Comparison of ENCODE assay signal across 29 mouse cellular contexts in the genomic region with DNA sequence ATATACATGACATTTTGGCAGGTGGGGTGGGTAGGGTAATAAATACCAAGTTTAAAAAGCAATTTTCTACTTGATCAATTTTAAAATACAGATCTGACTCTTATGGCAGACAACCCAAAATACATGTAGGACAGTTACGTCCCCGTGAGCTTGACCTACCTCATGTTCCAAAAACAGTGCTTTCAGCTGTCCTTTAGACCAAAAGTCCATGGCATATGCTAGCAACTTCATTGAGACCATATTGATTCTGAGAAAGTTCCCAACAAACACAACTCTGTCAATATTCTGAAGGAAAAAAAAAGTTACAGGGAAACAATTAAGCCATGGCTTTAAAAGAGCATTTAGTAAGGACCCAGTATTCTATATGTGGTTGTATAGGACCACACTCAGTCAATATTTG.
"Had no signal": no experiment of that assay in that cellular context is flagged by ENCODE, and none has a peak within 500 bp of the region (broad histone marks: within the 10 kb centered on the region; RNA-seq: fewer than 3 reads in every experiment).

No protein-coding gene starts in this region.

- H3K9me3 ChIP-seq: limb, embryonic 10.5 days; limb, embryonic 12.5 days; limb, embryonic 13.5 days; limb, embryonic 15.5 days; liver, embryonic 12.5 days; liver, embryonic 13.5 days; liver, embryonic 15.5 days; lung, embryonic 15.5 days; megakaryocyte, embryonic 14.5 days; midbrain, embryonic 10.5 days; midbrain, embryonic 12.5 days; midbrain, embryonic 13.5 days; midbrain, embryonic 15.5 days; neural tube, embryonic 12.5 days had no signal

- H3K4me3 ChIP-seq: left cerebral cortex, adult 2 months; limb, embryonic 10.5 days; limb, embryonic 12.5 days; limb, embryonic 13.5 days; limb, embryonic 15.5 days; liver, embryonic 12.5 days; liver, embryonic 13.5 days; liver, embryonic 15.5 days; lung, embryonic 15.5 days; megakaryocyte, embryonic 14.5 days; midbrain, embryonic 10.5 days; midbrain, embryonic 12.5 days; midbrain, embryonic 13.5 days; midbrain, embryonic 15.5 days; myocyte; neural tube, embryonic 12.5 days had no signal

- H3K27ac ChIP-seq: left cerebral cortex, adult 2 months; limb, embryonic 10.5 days; limb, embryonic 12.5 days; limb, embryonic 13.5 days; limb, embryonic 15.5 days; liver, embryonic 12.5 days; liver, embryonic 13.5 days; liver, embryonic 14.5 days; liver, embryonic 15.5 days; lung, embryonic 15.5 days; macrophage; midbrain, embryonic 10.5 days; midbrain, embryonic 12.5 days; midbrain, embryonic 13.5 days; neural tube, embryonic 12.5 days had no signal

- H3K9ac ChIP-seq: limb, embryonic 12.5 days; limb, embryonic 13.5 days; limb, embryonic 15.5 days; liver, embryonic 12.5 days; liver, embryonic 13.5 days; liver, embryonic 14.5 days; liver, embryonic 15.5 days; lung, embryonic 14.5 days; lung, embryonic 15.5 days; midbrain, embryonic 12.5 days; midbrain, embryonic 13.5 days; midbrain, embryonic 15.5 days; neural tube, embryonic 12.5 days had no signal

- H3K36me3 ChIP-seq: limb, embryonic 10.5 days; limb, embryonic 12.5 days; limb, embryonic 15.5 days; liver, embryonic 13.5 days; liver, embryonic 15.5 days; midbrain, embryonic 10.5 days; midbrain, embryonic 12.5 days; midbrain, embryonic 13.5 days; midbrain, embryonic 15.5 days had no signal

- ATAC-seq: liver, embryonic 12.5 days; lung, postnatal 0 days; midbrain, embryonic 13.5 days; midbrain, embryonic 15.5 days had no signal

- DNase-seq: left cerebral cortex, postnatal 4 days; liver; liver, embryonic 13.5 days; lung, adult 18-20 months; lung, adult 2 months; lung, embryonic 14.5 days; lung, postnatal 10 days; lung, postnatal 14 days; lung, postnatal 36 days; lung, postnatal 4 days had no signal

- H3K4me2 ChIP-seq: limb, embryonic 12.5 days; limb, embryonic 13.5 days; limb, embryonic 15.5 days; liver, embryonic 11.5 days; liver, embryonic 12.5 days; liver, embryonic 13.5 days; liver, embryonic 15.5 days; lung, embryonic 14.5 days; lung, embryonic 15.5 days; midbrain, embryonic 12.5 days; midbrain, embryonic 13.5 days; midbrain, embryonic 15.5 days; neural tube, embryonic 12.5 days had no signal

- H3K27me3 ChIP-seq: limb, embryonic 12.5 days; limb, embryonic 13.5 days; limb, embryonic 15.5 days; liver, embryonic 12.5 days; liver, embryonic 13.5 days; liver, embryonic 15.5 days; lung, embryonic 15.5 days; megakaryocyte, embryonic 14.5 days; midbrain, embryonic 12.5 days; midbrain, embryonic 13.5 days; midbrain, embryonic 15.5 days; neural tube, embryonic 12.5 days had no signal

- H3K4me1 ChIP-seq: limb, embryonic 12.5 days; limb, embryonic 13.5 days; limb, embryonic 15.5 days; liver, embryonic 12.5 days; liver, embryonic 13.5 days; liver, embryonic 15.5 days; lung, embryonic 15.5 days; megakaryocyte, embryonic 14.5 days; neural tube, embryonic 12.5 days had no signal
